Mouse (Mus musculus) layer of hippocampus, postnatal 25 days (tissue): ENCODE data around the gene Insm2. TPM values are rescaled to one million over a fixed set of nuclear protein-coding genes. Genes with fewer than 3 reads are reported as not detected.

Experiments
- DNase-seq, 2 experiments: peaks; one replicate each; pipeline ENCODE4 v3.0.0; 2022; ENCODE audit warnings: mixed read lengths in 2 of 2, low spot score in 1 of 2; ENCODE audit errors: extremely low spot score in 1 of 2
- total RNA-seq, 2 experiments: library from RNA; stranded (reverse); gene quantifications; 2 replicates each; pipeline ENCODE4 v1.2.3; 2021

The Insm2 gene
- total RNA-seq, 2 experiments from 2014 or later = 0.15 TPM; not detected in 1

DNA sequence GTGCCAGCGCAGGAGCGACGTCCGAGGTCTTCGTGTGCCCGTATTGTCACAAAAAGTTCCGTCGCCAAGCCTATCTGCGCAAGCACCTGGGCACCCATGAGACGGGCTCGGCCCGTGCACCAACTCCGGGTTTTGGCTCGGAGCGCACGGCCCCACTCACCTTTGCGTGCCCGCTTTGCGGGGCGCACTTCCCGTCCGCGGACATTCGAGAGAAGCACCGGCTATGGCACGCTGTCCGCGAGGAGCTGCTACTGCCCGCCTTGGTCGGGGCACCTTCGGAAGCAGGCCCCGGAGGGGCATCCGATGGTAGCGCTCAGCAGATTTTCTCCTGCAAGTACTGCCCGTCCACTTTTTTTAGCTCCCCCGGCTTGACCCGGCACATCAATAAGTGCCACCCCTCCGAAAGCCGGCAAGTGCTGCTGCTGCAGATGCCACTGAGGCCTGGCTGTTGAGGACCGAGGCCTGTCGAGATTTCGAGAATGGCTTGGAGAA, 1.3 kb downstream of the Insm2 start:
- DNase-seq = no peak

GRCm38 (mm10) chr12:55604411-55604810, 5.2 kb downstream of the Insm2 start:
- DNase-seq = no peak

- no peak for DNase-seq
Measured at GRCm38 (mm10) chr12:55607902-55608301, 8.7 kb downstream of the Insm2 start.

GRCm38 (mm10) chr12:55610812-55611211, 11.6 kb downstream of the Insm2 start:
- DNase-seq = no peak

- no peak for DNase-seq
Measured at GRCm38 (mm10) chr12:55620321-55620720, 21.1 kb downstream of the Insm2 start.

GRCm38 (mm10) chr12:55622615-55623245, 23.5 kb downstream of the Insm2 start:
- no peak for DNase-seq

DNA sequence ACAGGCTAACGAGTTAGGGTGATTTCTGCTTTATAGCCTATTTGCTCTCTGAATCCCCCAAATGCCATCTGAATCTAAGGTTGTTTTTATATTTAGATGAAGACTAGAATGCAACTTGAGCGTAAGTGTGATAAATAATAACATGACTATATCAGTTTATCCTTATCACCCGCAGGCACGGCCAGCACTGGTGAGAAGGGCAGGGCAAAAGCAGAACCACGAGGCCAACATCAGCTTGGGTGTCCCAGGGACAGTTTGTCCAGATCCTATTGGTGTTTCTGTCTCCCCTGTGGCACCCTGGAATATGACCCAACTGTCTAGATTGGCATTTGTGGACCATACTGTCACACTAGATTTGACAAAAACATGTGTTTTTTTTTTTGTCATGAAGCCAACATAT, 24.0 kb downstream of the Insm2 start:
- no peak for DNase-seq

DNA sequence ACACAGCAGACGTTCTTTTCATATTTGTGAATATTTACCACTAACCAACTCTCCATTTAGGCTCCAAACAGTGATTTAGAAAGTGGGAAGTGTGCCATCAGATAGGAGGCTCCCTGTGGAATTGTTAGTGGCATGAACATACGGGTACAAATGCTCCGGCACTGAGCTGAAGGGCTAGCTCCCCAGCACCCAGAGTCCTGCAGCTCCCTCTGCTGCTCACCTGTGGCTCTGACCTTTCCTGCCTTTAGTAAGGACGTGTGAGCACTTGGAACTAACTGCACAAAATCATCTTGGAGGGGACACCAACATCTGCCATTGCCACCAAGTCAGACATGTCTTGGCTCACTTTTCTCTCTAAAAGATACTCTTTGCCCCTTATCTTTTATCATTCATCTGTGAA, 27.5 kb downstream of the Insm2 start:
- no peak for DNase-seq

DNA sequence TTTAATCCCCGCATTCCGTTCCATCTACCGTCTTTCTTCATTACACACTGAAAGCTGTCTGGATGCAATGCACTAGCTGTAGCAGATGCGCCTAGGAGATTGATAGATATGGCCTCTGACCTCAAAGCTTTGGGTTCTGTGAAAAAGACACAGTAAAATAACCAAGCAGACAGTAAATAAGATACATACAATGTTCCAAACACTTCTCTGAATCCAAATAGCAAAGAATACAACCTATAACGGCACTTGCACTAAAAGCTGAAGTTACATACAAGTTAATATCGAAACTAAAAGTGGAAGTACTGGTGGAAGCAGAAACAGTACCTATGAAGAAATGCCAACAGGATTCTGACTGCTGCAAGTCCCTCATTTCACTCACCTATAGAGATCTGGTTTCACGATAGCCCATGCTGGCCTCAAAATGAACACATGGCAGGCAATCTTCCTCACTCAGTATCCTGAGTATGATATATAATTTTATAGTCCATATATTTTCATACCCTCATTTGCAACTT, 48.8 kb downstream of the Insm2 start:
- no peak for DNase-seq

Other genes with a start within 250 kb of the Insm2 start
- gene Psma6, start 215.2 kb upstream of the Insm2 start, total RNA-seq = 100 to 1,000 TPM; 130 to 151 TPM
- 10 to 100 TPM; 26.8 to 44.1 TPM for gene Nfkbia, start 106.8 kb upstream of the Insm2 start, total RNA-seq
- gene Aldoart2, start 34.2 kb upstream of the Insm2 start, total RNA-seq = under 1 TPM in 1 of 2 experiments, not detected in 1; 0.32 TPM
- gene Ralgapa1, start 221.7 kb downstream of the Insm2 start, total RNA-seq = 100 to 1,000 TPM; 115 to 130 TPM
- 10 to 100 TPM; 61.6 to 70.7 TPM for gene Brms1l, start 236.9 kb downstream of the Insm2 start, total RNA-seq